Mouse (Mus musculus) intestine, postnatal 0 days (tissue): ENCODE results near the gene Bcl3. TPM values are rescaled to one million over a fixed set of nuclear protein-coding genes. Genes with fewer than 3 reads are reported as not detected.
A peak's percentile ranks its signal among the peaks of the same experiment; 100 is the strongest.

ENCODE experiments used
- ATAC-seq: fragments of 200-750 bp; cut with Nextera tagmentation; 2 replicates; pipeline ENCODE4 v1.8.0; 2017; ENCODE audit warnings: mild to moderate bottlenecking, moderate TSS enrichment, moderate library complexity
- H3K27ac ChIP-seq: fragments of 300-500 bp; sonication (generic); 2 replicates; pipeline ENCODE4 v1.5.1; 2014; ENCODE audit warnings: mild to moderate bottlenecking, low read depth, low read length, moderate library complexity
- H3K27me3 ChIP-seq: fragments of 300-500 bp; sonication (generic); replicated peaks from 2 replicates; pipeline ENCODE4 v1.6.1; 2014; ENCODE audit warnings: low read length, mixed read lengths; ENCODE audit not compliant: control insufficient read depth, insufficient read depth
- H3K36me3 ChIP-seq: fragments of 300-500 bp; sonication (generic); 2 replicates; pipeline ENCODE4 v1.6.1; 2014; ENCODE audit warnings: mild to moderate bottlenecking, moderate library complexity; ENCODE audit not compliant: control insufficient read depth, insufficient read depth
- H3K4me1 ChIP-seq: fragments of 300-500 bp; sonication (generic); replicated peaks from 2 replicates; pipeline ENCODE4 v1.6.1; 2014; ENCODE audit warnings: antibody characterized with exemption, low read length, mixed read lengths; ENCODE audit not compliant: control insufficient read depth, insufficient read depth
- H3K4me2 ChIP-seq: fragments of 300-500 bp; sonication (generic); replicated peaks from 2 replicates; pipeline ENCODE4 v1.6.1; 2014; ENCODE audit warnings: low read depth, mild to moderate bottlenecking, moderate library complexity
- H3K4me3 ChIP-seq: fragments of 300-500 bp; sonication (generic); 2 replicates; pipeline ENCODE4 v1.5.1; 2014; ENCODE audit warnings: low read depth, low read length
- H3K9ac ChIP-seq: fragments of 300-500 bp; sonication (generic); 2 replicates; pipeline ENCODE4 v1.6.1; 2014; ENCODE audit warnings: mild to moderate bottlenecking, low read depth, low read length
- H3K9me3 ChIP-seq: fragments of 300-500 bp; sonication (generic); 2 replicates; pipeline ENCODE4 v1.6.1; 2016; ENCODE audit warnings: mixed run types; ENCODE audit not compliant: control insufficient read depth
- CTCF ChIP-seq: sonication (generic); IDR thresholded peaks from 2 replicates; pipeline ENCODE4 v1.5.1; 2016; ENCODE audit warnings: low read depth, mild to moderate bottlenecking, control low read depth, antibody characterized with exemption, moderate library complexity
- WGBS: fragments of 180-500 bp; shearing (Covaris S2); extraction: QIAGEN DNeasy Blood & Tissue Kit; methylation state at CpG from one replicate; pipeline ENCODE4 v1.1.7; 2014; 5-methylcytosine and 5-hydroxymethylcytosine counted together
- polyA plus RNA-seq: library from polyadenylated mRNA; unstranded; fragments of >200 nt; fragmentation: Nextera tagmentation; extraction: Ambion mirVana; gene quantifications from 2 replicates; pipeline ENCODE4 v1.2.1, GENCODE M21; 2015

Bcl3 gene
- polyA plus RNA-seq, 1 experiment from 2014 or later, result 19.0 TPM

DNA sequence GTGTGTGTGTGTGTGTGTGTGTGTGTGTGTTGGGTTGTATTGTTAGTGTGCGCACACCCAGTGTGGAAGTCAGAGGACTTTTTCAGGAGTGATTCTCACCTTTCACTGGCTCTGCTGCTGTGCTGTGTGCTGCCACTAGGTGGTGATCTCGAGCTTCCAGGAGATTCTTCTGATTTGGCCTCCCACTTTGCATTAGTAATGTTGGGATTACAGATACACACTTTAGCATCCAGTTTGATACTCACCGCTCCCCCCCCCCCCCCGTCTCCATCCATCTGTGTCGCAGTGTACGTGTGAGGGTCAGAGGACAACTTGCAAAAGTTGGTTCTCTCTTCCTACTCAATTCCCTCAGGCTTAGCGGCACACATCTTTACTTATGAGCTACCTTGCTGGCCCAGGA lies 19.6 kb downstream of the Bcl3 start:
- Histone ChIP-seq H3K27ac (no peak overlapping the region), H3K27me3 (no peaks in the 10 kb centered on the region), H3K36me3 (no peaks in the 10 kb centered on the region), H3K9ac (no peak overlapping the region), H3K4me2 (no peak overlapping the region), H3K9me3 (0 out of 2 replicates have a peak, but pooled peaks cover 3% of the 10 kb centered on the region), H3K4me3 (no peak overlapping the region), H3K4me1 (no peaks in the 10 kb centered on the region)
- TF ChIP-seq CTCF, result peak; percentile 93
- no peak for ATAC-seq
- 21% methylated on average over 7 of the region's 7 CpGs for WGBS

DNA sequence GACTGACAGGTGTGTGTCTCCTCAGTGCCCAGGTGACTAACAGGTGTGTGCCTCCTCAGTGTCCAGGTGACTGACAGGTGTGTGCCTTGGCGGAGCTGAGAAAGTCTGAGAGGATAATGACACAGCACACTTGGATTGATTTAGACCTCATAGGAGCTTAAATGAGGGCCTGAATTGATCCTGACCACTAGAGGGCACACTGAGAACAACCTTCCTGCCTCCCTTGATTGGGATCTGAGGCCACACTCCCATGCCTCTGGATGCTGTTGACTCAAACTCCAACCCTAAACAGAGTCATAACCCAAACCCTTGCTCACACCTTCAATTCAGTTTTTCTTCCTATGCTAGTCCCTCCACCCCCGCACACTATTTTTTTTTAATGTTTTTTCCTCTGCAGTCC lies 21.8 kb downstream of the Bcl3 start:
- no peak overlapping the region for H3K27ac ChIP-seq
- peak; percentile 93 for TF ChIP-seq CTCF

DNA sequence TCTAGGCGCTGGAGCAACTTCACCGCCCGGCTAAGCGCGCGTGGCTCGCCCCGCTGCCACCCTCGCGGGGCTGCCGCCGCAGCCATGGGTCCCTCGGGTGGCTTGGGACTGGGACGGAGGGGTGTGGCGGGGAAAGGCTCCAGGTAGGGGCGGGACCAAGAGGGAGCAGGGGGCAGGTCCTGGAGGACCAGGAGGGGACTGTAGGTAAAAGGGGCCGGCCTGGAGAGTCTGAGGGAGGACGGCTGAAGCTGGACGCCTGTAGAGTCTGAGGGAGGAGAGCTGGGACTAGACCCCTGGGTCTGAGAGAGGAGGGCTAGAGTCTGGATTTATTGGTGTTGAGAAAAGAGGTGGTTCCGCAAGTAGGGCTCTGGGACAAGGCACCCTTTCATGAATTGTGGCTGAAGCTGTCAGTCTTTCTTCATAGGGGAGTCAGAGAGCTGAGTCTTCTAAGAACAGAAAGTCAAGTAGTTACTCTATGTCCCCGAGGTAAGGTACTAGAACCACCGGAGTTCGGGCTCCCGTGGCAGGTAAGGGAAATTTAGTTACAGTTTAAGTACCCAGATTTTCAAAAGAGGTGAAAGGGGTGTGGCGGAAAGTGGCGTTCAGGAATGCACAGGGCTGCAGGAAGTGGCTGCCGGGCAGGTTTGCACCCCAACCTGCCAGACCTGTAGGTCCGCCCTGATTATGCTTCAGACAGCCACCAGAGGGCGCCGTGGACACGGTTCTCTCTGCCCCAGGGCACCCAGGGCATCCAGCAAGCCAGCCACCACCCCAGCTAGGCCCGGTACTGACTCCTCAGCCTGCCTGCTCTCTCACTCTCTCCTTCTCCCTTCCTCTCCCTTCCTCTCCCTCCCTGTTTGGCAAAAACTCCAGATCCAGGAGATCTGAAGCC lies 25.6 kb downstream of the Bcl3 start, which contains the start of gene Cblc:
TSS of gene Cblc (minus strand) at position 113 of the 892 bp plus-strand sequence.
- WGBS, result 2% methylated on average over 31 of the region's 32 CpGs
- Histone ChIP-seq H3K4me2 (peak within 1 kb of the TSS; percentile 78), H3K4me3 (peak within 1 kb of the TSS; percentile 53), H3K36me3 (no peaks in the 10 kb centered on the region), H3K27me3 (peaks cover 5% of the 10 kb centered on the region; the same call in 1 of the 2 replicates), H3K4me1 (0 out of 2 replicates have a peak, but pooled peaks cover 3% of the 10 kb centered on the region), H3K9me3 (no peaks in the 10 kb centered on the region), H3K9ac (peak within 1 kb of the TSS; percentile 87), H3K27ac (peak within 1 kb of the TSS; percentile 90)
- peak; percentile 88 for ATAC-seq
- peak; percentile 95 for TF ChIP-seq CTCF

More for the DNA sequence above, 21.8 kb downstream of the Bcl3 start:
- no peak overlapping the region for H3K9ac ChIP-seq
- ATAC-seq, result no peak
- no peaks in the 10 kb centered on the region for H3K36me3 ChIP-seq
- peaks cover 5% of the 10 kb centered on the region; the same call in 1 of the 2 replicates for H3K27me3 ChIP-seq
- 0 out of 2 replicates have a peak, but pooled peaks cover 3% of the 10 kb centered on the region for H3K9me3 ChIP-seq
- WGBS, result 21% methylated on average over 2 of the region's 2 CpGs
- no peaks in the 10 kb centered on the region for H3K4me1 ChIP-seq
- H3K4me3 ChIP-seq, result no peak overlapping the region
- H3K4me2 ChIP-seq, result no peak overlapping the region

DNA sequence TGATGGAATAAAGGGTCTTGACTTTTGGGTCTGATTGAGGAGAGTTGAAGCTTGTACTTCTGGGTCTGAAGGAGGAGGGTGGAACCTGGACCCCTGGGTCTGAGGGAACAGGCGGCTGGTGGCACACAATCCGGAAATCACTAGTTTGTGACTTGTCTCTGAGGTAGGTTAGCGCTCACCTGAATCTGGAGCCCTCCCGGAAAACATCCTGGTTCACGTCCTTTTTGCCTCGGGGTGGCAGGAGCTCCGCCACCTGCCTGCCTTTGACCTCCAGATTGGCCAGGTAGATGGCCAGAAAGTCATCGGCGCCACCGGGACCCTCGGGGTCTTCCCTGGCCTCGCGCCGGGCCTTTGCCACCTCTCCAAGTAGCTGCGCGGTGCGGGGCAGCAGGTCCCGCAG lies 26.3 kb downstream of the Bcl3 start:
- no peaks in the 10 kb centered on the region for H3K9me3 ChIP-seq
- peak overlapping the region; percentile 53 for H3K4me3 ChIP-seq
- H3K4me2 ChIP-seq, result peak overlapping the region; percentile 78
- H3K27ac ChIP-seq, result peak overlapping the region; percentile 90
- no peak for TF ChIP-seq CTCF
- H3K4me1 ChIP-seq, result 0 out of 2 replicates have a peak, but pooled peaks cover 3% of the 10 kb centered on the region
- peaks cover 5% of the 10 kb centered on the region; the same call in 1 of the 2 replicates for H3K27me3 ChIP-seq
- ATAC-seq, result peak; percentile 5; the same call in 1 of the 2 replicates
- H3K36me3 ChIP-seq, result no peaks in the 10 kb centered on the region
- 10% methylated on average over 18 of the region's 18 CpGs for WGBS
- H3K9ac ChIP-seq, result peak overlapping the region; percentile 87

DNA sequence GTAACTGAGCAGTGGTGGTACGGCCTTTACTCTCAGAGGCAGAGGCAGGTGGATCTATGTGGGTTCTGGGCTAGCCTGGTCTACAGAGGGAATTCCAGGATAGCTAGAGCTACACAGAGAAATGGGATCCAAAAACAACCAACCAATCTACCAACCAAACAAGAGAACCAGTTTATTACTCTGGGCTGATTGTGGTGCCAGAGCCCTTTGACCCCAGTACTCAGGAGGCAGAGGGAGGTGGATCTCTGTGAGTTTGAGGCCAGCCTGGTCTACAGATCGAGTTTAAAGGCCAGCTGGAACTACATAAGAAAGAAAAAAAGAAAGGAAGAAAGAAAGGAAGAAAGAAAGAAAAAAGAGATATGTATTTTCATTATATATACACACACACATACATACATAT lies 27.3 kb downstream of the Bcl3 start:
- H3K9me3 ChIP-seq, result no peaks in the 10 kb centered on the region
- H3K27me3 ChIP-seq, result peaks cover 5% of the 10 kb centered on the region; the same call in 1 of the 2 replicates
- peak overlapping the region; percentile 6; the same call in 1 of the 2 replicates for H3K4me2 ChIP-seq
- 0 out of 2 replicates have a peak, but pooled peaks cover 3% of the 10 kb centered on the region for H3K4me1 ChIP-seq
- TF ChIP-seq CTCF, result no peak
- 51% methylated on average over 2 of the region's 2 CpGs for WGBS
- H3K4me3 ChIP-seq, result no peak overlapping the region
- H3K27ac ChIP-seq, result peak overlapping the region; percentile 17; the same call in 1 of the 2 replicates
- no peak for ATAC-seq
- H3K9ac ChIP-seq, result no peak overlapping the region
- H3K36me3 ChIP-seq, result no peaks in the 10 kb centered on the region
